Mouse (Mus musculus): Measurements from ENCODE around the gene Slc24a4. TPM values are rescaled to one million over a fixed set of nuclear protein-coding genes. Genes with fewer than 3 reads are reported as not detected.

The Slc24a4 gene
- polyA plus RNA-seq, 1 experiment: not detected

GRCm38 (mm10) chr12:102309099-102309799, 180.7 kb downstream of the Slc24a4 start:
- H3K27ac ChIP-seq (ENCODE audit: insufficient read depth, low read length): no peak overlapping the region
- H3K4me1 ChIP-seq (ENCODE audit: control insufficient read depth, insufficient read depth, low read length): no peaks in the 10 kb centered on the region
- H3K36me3 ChIP-seq (ENCODE audit: control insufficient read depth, insufficient read depth, low read length, poor library complexity, severe bottlenecking): no peaks in the 10 kb centered on the region
- no peaks in the 10 kb centered on the region for H3K9me3 ChIP-seq (replicated peaks; ENCODE audit: control insufficient read depth, insufficient read depth, low read length, poor library complexity, severe bottlenecking)
- H3K4me3 ChIP-seq (ENCODE audit: low read depth, low read length): no peak overlapping the region
- no peak overlapping the region for H3K9ac ChIP-seq (ENCODE audit: low read depth, poor library complexity, severe bottlenecking)
- no peaks in the 10 kb centered on the region for H3K27me3 ChIP-seq (ENCODE audit: control insufficient read depth, insufficient read depth, low read length, poor library complexity, severe bottlenecking)
- no peak for TF ChIP-seq EP300 (IDR thresholded peaks at IDR 0.05; ENCODE audit: insufficient read depth, low read depth, low read length)
- no peak for TF ChIP-seq CTCF (IDR thresholded peaks at IDR 0.05; ENCODE audit: low read depth, low read length)
- TF ChIP-seq POLR2A (IDR thresholded peaks at IDR 0.05; ENCODE audit: insufficient read depth, low read length): no peak

GRCm38 (mm10) chr12:102309800-102310195, 181.3 kb downstream of the Slc24a4 start:
- Histone ChIP-seq H3K4me1 (ENCODE audit: control insufficient read depth, insufficient read depth, low read length) (no peaks in the 10 kb centered on the region), H3K27me3 (ENCODE audit: control insufficient read depth, insufficient read depth, low read length, poor library complexity, severe bottlenecking) (no peaks in the 10 kb centered on the region), H3K9me3 (replicated peaks; ENCODE audit: control insufficient read depth, insufficient read depth, low read length, poor library complexity, severe bottlenecking) (no peaks in the 10 kb centered on the region), H3K27ac (ENCODE audit: insufficient read depth, low read length) (no peak overlapping the region), H3K9ac (ENCODE audit: low read depth, poor library complexity, severe bottlenecking) (no peak overlapping the region), H3K36me3 (ENCODE audit: control insufficient read depth, insufficient read depth, low read length, poor library complexity, severe bottlenecking) (no peaks in the 10 kb centered on the region), H3K4me3 (ENCODE audit: low read depth, low read length) (no peak overlapping the region)
- TF ChIP-seq EP300 (IDR thresholded peaks at IDR 0.05; ENCODE audit: insufficient read depth, low read depth, low read length) (no peak), POLR2A (IDR thresholded peaks at IDR 0.05; ENCODE audit: insufficient read depth, low read length) (no peak), CTCF (IDR thresholded peaks at IDR 0.05; ENCODE audit: low read depth, low read length) (no peak)

GRCm38 (mm10) chr12:102310261-102310660, 181.7 kb downstream of the Slc24a4 start:
- Histone ChIP-seq H3K27me3 (ENCODE audit: control insufficient read depth, insufficient read depth, low read length, poor library complexity, severe bottlenecking) (no peaks in the 10 kb centered on the region), H3K4me3 (ENCODE audit: low read depth, low read length) (no peak overlapping the region), H3K36me3 (ENCODE audit: control insufficient read depth, insufficient read depth, low read length, poor library complexity, severe bottlenecking) (no peaks in the 10 kb centered on the region), H3K4me1 (ENCODE audit: control insufficient read depth, insufficient read depth, low read length) (no peaks in the 10 kb centered on the region), H3K9me3 (replicated peaks; ENCODE audit: control insufficient read depth, insufficient read depth, low read length, poor library complexity, severe bottlenecking) (no peaks in the 10 kb centered on the region), H3K9ac (ENCODE audit: low read depth, poor library complexity, severe bottlenecking) (no peak overlapping the region), H3K27ac (ENCODE audit: insufficient read depth, low read length) (no peak overlapping the region)
- TF ChIP-seq POLR2A (IDR thresholded peaks at IDR 0.05; ENCODE audit: insufficient read depth, low read length) (no peak), EP300 (IDR thresholded peaks at IDR 0.05; ENCODE audit: insufficient read depth, low read depth, low read length) (no peak), CTCF (IDR thresholded peaks at IDR 0.05; ENCODE audit: low read depth, low read length) (no peak)

GRCm38 (mm10) chr12:102311454-102311853, 182.9 kb downstream of the Slc24a4 start:
- no peaks in the 10 kb centered on the region for H3K36me3 ChIP-seq (ENCODE audit: control insufficient read depth, insufficient read depth, low read length, poor library complexity, severe bottlenecking)
- H3K27ac ChIP-seq (ENCODE audit: insufficient read depth, low read length): no peak overlapping the region
- no peak overlapping the region for H3K9ac ChIP-seq (ENCODE audit: low read depth, poor library complexity, severe bottlenecking)
- no peaks in the 10 kb centered on the region for H3K27me3 ChIP-seq (ENCODE audit: control insufficient read depth, insufficient read depth, low read length, poor library complexity, severe bottlenecking)
- no peaks in the 10 kb centered on the region for H3K4me1 ChIP-seq (ENCODE audit: control insufficient read depth, insufficient read depth, low read length)
- no peaks in the 10 kb centered on the region for H3K9me3 ChIP-seq (replicated peaks; ENCODE audit: control insufficient read depth, insufficient read depth, low read length, poor library complexity, severe bottlenecking)
- TF ChIP-seq POLR2A (IDR thresholded peaks at IDR 0.05; ENCODE audit: insufficient read depth, low read length): no peak
- TF ChIP-seq EP300 (IDR thresholded peaks at IDR 0.05; ENCODE audit: insufficient read depth, low read depth, low read length): no peak
- no peak for TF ChIP-seq CTCF (IDR thresholded peaks at IDR 0.05; ENCODE audit: low read depth, low read length)
- no peak overlapping the region for H3K4me3 ChIP-seq (ENCODE audit: low read depth, low read length)

Other genes starting within 250 kb of the Slc24a4 start
- 21.0 and 23.7 TPM in 2 replicates for gene Trip11, start 215.5 kb upstream of the Slc24a4 start, polyA plus RNA-seq (2011; ENCODE audit: insufficient read depth, insufficient read length, low read depth, missing spikeins)
- gene Atxn3, start 170.5 kb upstream of the Slc24a4 start, polyA plus RNA-seq (2011; ENCODE audit: insufficient read depth, insufficient read length, low read depth, missing spikeins): 28.1 and 34.9 TPM in 2 replicates
- gene Cpsf2, start 152.7 kb upstream of the Slc24a4 start, polyA plus RNA-seq (2011; ENCODE audit: insufficient read depth, insufficient read length, low read depth, missing spikeins): 35.8 and 39.1 TPM in 2 replicates
- 8.2 and 8.7 TPM in 2 replicates for gene Rin3, start 154.3 kb downstream of the Slc24a4 start, polyA plus RNA-seq (2011; ENCODE audit: insufficient read depth, insufficient read length, low read depth, missing spikeins)